In genomic region chr1:46888726-46889125, GRCm38 (mm10) we compare ENCODE assay signal across 17 mouse cellular contexts. TPM values are rescaled to one million over a fixed set of nuclear protein-coding genes. Genes with fewer than 3 reads are reported as not detected.
DNase-seq lines count a peak whose midpoint lies in the region; ATAC-seq and TF ChIP-seq lines count a peak whose summit lies in the region.
"Had no signal": no experiment of that assay in that cellular context is flagged by ENCODE, and none has a peak within 500 bp of the region (broad histone marks: within the 10 kb centered on the region; RNA-seq: fewer than 3 reads in every experiment).

No protein-coding gene starts in this region.

- no peaks in the 10 kb centered on the region for H3K36me3 ChIP-seq in heart, embryonic 14.5 days (ENCODE audit: control insufficient read depth, insufficient read depth, low read length)
- no peaks in the 10 kb centered on the region for H3K36me3 ChIP-seq in neural tube, embryonic 15.5 days
- H3K36me3 ChIP-seq in intestine, embryonic 16.5 days (ENCODE audit: control insufficient read depth, insufficient read depth, low read length): no peaks in the 10 kb centered on the region
- H3K36me3 ChIP-seq in stomach, postnatal 0 days (ENCODE audit: control insufficient read depth, insufficient read depth, low read length): no peaks in the 10 kb centered on the region
- no peaks in the 10 kb centered on the region for H3K36me3 ChIP-seq in forebrain, embryonic 16.5 days (ENCODE audit: control insufficient read depth, insufficient read depth)

- H3K4me1 ChIP-seq in heart, embryonic 14.5 days (ENCODE audit: control insufficient read depth in 2 of 2, insufficient read depth in 2 of 2, low read length in 2 of 2): peaks cover 9 to 22% of the 10 kb centered on the region in 2 experiments; a peak in 3 of 4 replicates
- H3K4me1 ChIP-seq in neural tube, embryonic 15.5 days: no peaks in the 10 kb centered on the region
- peaks cover 4% of the 10 kb centered on the region for H3K4me1 ChIP-seq in intestine, embryonic 16.5 days (ENCODE audit: control insufficient read depth, insufficient read depth, low read length)
- no peaks in the 10 kb centered on the region for H3K4me1 ChIP-seq in stomach, postnatal 0 days (replicated peaks; ENCODE audit: control insufficient read depth, insufficient read depth)
- H3K4me1 ChIP-seq in forebrain, embryonic 16.5 days (replicated peaks; ENCODE audit: control insufficient read depth, insufficient read depth, low read length): no peaks in the 10 kb centered on the region
- H3K4me1 ChIP-seq: megakaryocyte, embryonic 14.5 days had no signal

- WGBS in heart, embryonic 14.5 days: 46% methylated on average over 4 of the region's 4 CpGs
- 59% methylated on average over 4 of the region's 4 CpGs for WGBS in neural tube, embryonic 15.5 days
- WGBS in intestine, embryonic 16.5 days: 18% methylated on average over 4 of the region's 4 CpGs
- WGBS in stomach, postnatal 0 days: 28% methylated on average over 4 of the region's 4 CpGs
- 69% methylated on average over 4 of the region's 4 CpGs for WGBS in forebrain, embryonic 16.5 days

- no peak for DNase-seq in heart, postnatal 10 days
- peak; percentile 31 for DNase-seq in neural tube, embryonic 10.5 days (ENCODE audit: extremely low spot score, low spot score)
- no peak for DNase-seq in stomach, postnatal 0 days (ENCODE audit: low spot score)
- DNase-seq in urinary bladder, postnatal 36 days (ENCODE audit: low spot score in 2 of 2): no peak
- DNase-seq: adrenal gland, postnatal 10 days; B cell, adult 2 months; cerebellum, adult 2 months; layer of hippocampus, postnatal 36 days; thymus, postnatal 14 days had no signal

- no peaks in the 10 kb centered on the region for H3K9me3 ChIP-seq in heart, embryonic 14.5 days (ENCODE audit: control insufficient read depth, low read length)
- no peaks in the 10 kb centered on the region for H3K9me3 ChIP-seq in neural tube, embryonic 15.5 days (replicated peaks)
- no peaks in the 10 kb centered on the region for H3K9me3 ChIP-seq in intestine, embryonic 16.5 days (ENCODE audit: control insufficient read depth, low read length)
- no peaks in the 10 kb centered on the region for H3K9me3 ChIP-seq in stomach, postnatal 0 days (ENCODE audit: control insufficient read depth, low read length)
- no peaks in the 10 kb centered on the region for H3K9me3 ChIP-seq in forebrain, embryonic 16.5 days (ENCODE audit: control insufficient read depth, low read length)
- H3K9me3 ChIP-seq: megakaryocyte, embryonic 14.5 days had no signal

- TF ChIP-seq CTCF in stomach, postnatal 0 days (IDR thresholded peaks at IDR 0.05; ENCODE audit: low read depth): no peak

- intact Hi-C loops in heart, postnatal 10 days (cut with DNase I): no loop called here

- H3K4me2 ChIP-seq in heart, embryonic 14.5 days (ENCODE audit: low read length): 0 out of 2 replicates have a peak overlapping the region, but pooled peaks have one; percentile 48
- H3K4me2 ChIP-seq in neural tube, embryonic 15.5 days: no peak overlapping the region
- no peak overlapping the region for H3K4me2 ChIP-seq in intestine, embryonic 16.5 days (ENCODE audit: low read depth, low read length)
- 0 out of 2 replicates have a peak overlapping the region, but pooled peaks have one; percentile 18 for H3K4me2 ChIP-seq in stomach, postnatal 0 days (replicated peaks; ENCODE audit: low read depth)
- H3K4me2 ChIP-seq in forebrain, embryonic 16.5 days (ENCODE audit: low read length): no peak overlapping the region
- H3K4me2 ChIP-seq: liver, embryonic 11.5 days had no signal

- no peaks in the 10 kb centered on the region for H3K27me3 ChIP-seq in heart, embryonic 14.5 days (ENCODE audit: control insufficient read depth, insufficient read depth, low read length)
- H3K27me3 ChIP-seq in neural tube, embryonic 15.5 days (replicated peaks): no peaks in the 10 kb centered on the region
- no peaks in the 10 kb centered on the region for H3K27me3 ChIP-seq in intestine, embryonic 16.5 days (replicated peaks; ENCODE audit: control insufficient read depth, insufficient read depth, low read length)
- no peaks in the 10 kb centered on the region for H3K27me3 ChIP-seq in stomach, postnatal 0 days (ENCODE audit: control insufficient read depth, insufficient read depth, low read length)
- H3K27me3 ChIP-seq in forebrain, embryonic 16.5 days (replicated peaks; ENCODE audit: control insufficient read depth, insufficient read depth, low read length): no peaks in the 10 kb centered on the region
- H3K27me3 ChIP-seq: megakaryocyte, embryonic 14.5 days had no signal

- H3K9ac ChIP-seq in heart, embryonic 14.5 days (ENCODE audit: low read length): no peak overlapping the region
- no peak overlapping the region for H3K9ac ChIP-seq in neural tube, embryonic 15.5 days (replicated peaks)
- no peak overlapping the region for H3K9ac ChIP-seq in intestine, embryonic 16.5 days (ENCODE audit: low read depth, low read length)
- H3K9ac ChIP-seq in stomach, postnatal 0 days (ENCODE audit: low read length): no peak overlapping the region
- H3K9ac ChIP-seq in forebrain, embryonic 16.5 days (replicated peaks; ENCODE audit: low read depth, low read length): no peak overlapping the region

- TF ChIP-seq EP300 in stomach, postnatal 0 days (optimal IDR thresholded peaks at IDR 0.05): no peak

- ATAC-seq in heart, embryonic 14.5 days (ENCODE audit: insufficient number of reproducible peaks, insufficient read depth, low FRiP score, low read depth): no peak
- no peak for ATAC-seq in neural tube, embryonic 15.5 days (ENCODE audit: low FRiP score)
- ATAC-seq in intestine, embryonic 16.5 days: peak; percentile 44; the same call in 1 of the 2 replicates
- no peak for ATAC-seq in stomach, postnatal 0 days (ENCODE audit: low FRiP score, low TSS enrichment)
- ATAC-seq in forebrain, embryonic 16.5 days: no peak
- ATAC-seq: hindbrain, postnatal 0 days; midbrain, embryonic 16.5 days had no signal

- H3K4me3 ChIP-seq in heart, embryonic 14.5 days (ENCODE audit: control insufficient read depth in 1 of 2, insufficient read depth in 1 of 2, low read depth in 1 of 2, low read length in 2 of 2): no peak overlapping the region
- no peak overlapping the region for H3K4me3 ChIP-seq in neural tube, embryonic 15.5 days (replicated peaks)
- H3K4me3 ChIP-seq in intestine, embryonic 16.5 days (ENCODE audit: low read length): no peak overlapping the region
- H3K4me3 ChIP-seq in stomach, postnatal 0 days (ENCODE audit: low read depth, low read length): no peak overlapping the region
- no peak overlapping the region for H3K4me3 ChIP-seq in forebrain, embryonic 16.5 days (replicated peaks; ENCODE audit: low read length)
- H3K4me3 ChIP-seq: megakaryocyte, embryonic 14.5 days had no signal

- no peak overlapping the region for H3K27ac ChIP-seq in heart, embryonic 14.5 days (replicated peaks in 1 of 2; ENCODE audit: control insufficient read depth in 1 of 2, insufficient read depth in 1 of 2, low read depth in 2 of 2, low read length in 2 of 2)
- no peak overlapping the region for H3K27ac ChIP-seq in neural tube, embryonic 15.5 days (replicated peaks)
- no peak overlapping the region for H3K27ac ChIP-seq in intestine, embryonic 16.5 days (ENCODE audit: low read length)
- peak overlapping the region; percentile 72; the same call in 1 of the 2 replicates for H3K27ac ChIP-seq in stomach, postnatal 0 days (replicated peaks)
- no peak overlapping the region for H3K27ac ChIP-seq in forebrain, embryonic 16.5 days (ENCODE audit: low read length)
- H3K27ac ChIP-seq: hindbrain, postnatal 0 days had no signal

RNA-seq across cellular contexts. Expression of gene Slc39a10, which starts 3.9 kb away (rescaled TPM):
- 27.0 and 27.8 TPM in 2 replicates for polyA plus RNA-seq in heart, embryonic 14.5 days (2014; fragmentation: Nextera tagmentation; extraction: Ambion mirVana)
- total RNA-seq in heart, postnatal 10 days (2021): 10 to 100 TPM; 19.0 to 22.2 TPM
- 52.7 and 55.7 TPM in 2 replicates for polyA plus RNA-seq in neural tube, embryonic 15.5 days (2015; fragmentation: Nextera tagmentation; extraction: Ambion mirVana)
- polyA plus RNA-seq in intestine, embryonic 16.5 days (2015; fragmentation: Nextera tagmentation; extraction: Ambion mirVana): 14.5 and 17.2 TPM in 2 replicates
- 17.8 and 21.6 TPM in 2 replicates for polyA plus RNA-seq in stomach, postnatal 0 days (2015; fragmentation: Nextera tagmentation; extraction: Ambion mirVana)
- polyA plus RNA-seq in forebrain, embryonic 16.5 days (2015; fragmentation: Nextera tagmentation; extraction: Ambion mirVana): 59.4 and 64.7 TPM in 2 replicates

Comparison
In these comparisons a context has a peak if more than half of its experiments do, and no peak if none do; other contexts are left out.
1. H3K4me2 ChIP-seq: peak in heart, embryonic 14.5 days (single experiment) and stomach, postnatal 0 days (single experiment); none in neural tube, embryonic 15.5 days (single experiment), intestine, embryonic 16.5 days (single experiment) and forebrain, embryonic 16.5 days (single experiment).